Mouse (Mus musculus): Measurements from ENCODE around the gene Prf1.

GRCm38 (mm10) chr10:61327545-61327944, 29.9 kb downstream of the Prf1 start:
- TF ChIP-seq POLR2A (IDR thresholded peaks at IDR 0.05; ENCODE audit: control insufficient read depth, low read depth, low read length) (no peak), CTCF (IDR thresholded peaks at IDR 0.05; ENCODE audit: control insufficient read depth, insufficient read depth, insufficient replicate concordance, low read depth, low read length) (no peak)
